Mouse (Mus musculus) thymus, adult 2 months (tissue): ENCODE measurements around the gene BC004004.
"Not testable (repeated sequence)": the region's sequence is repeated elsewhere in the genome, so short reads cannot be mapped to it uniquely, and the experiment has no call there.

Experiments used
- CTCF ChIP-seq: fragments of 200-500 bp; IDR thresholded peaks from 2 replicates; pipeline ENCODE4 v1.5.1; 2012; ENCODE audit warnings: mild to moderate bottlenecking, control low read depth, low read length, moderate library complexity, borderline replicate concordance; ENCODE audit not compliant: control insufficient read depth, poor library complexity, insufficient read depth; ENCODE audit errors: extremely low read depth
- POLR2A ChIP-seq: fragments of 200-500 bp; IDR thresholded peaks from 2 replicates; pipeline ENCODE4 v1.6.1; 2012; ENCODE audit warnings: mild to moderate bottlenecking, low read length, control low read depth, moderate library complexity; ENCODE audit not compliant: control insufficient read depth, poor library complexity, insufficient read depth; ENCODE audit errors: extremely low read depth

DNA sequence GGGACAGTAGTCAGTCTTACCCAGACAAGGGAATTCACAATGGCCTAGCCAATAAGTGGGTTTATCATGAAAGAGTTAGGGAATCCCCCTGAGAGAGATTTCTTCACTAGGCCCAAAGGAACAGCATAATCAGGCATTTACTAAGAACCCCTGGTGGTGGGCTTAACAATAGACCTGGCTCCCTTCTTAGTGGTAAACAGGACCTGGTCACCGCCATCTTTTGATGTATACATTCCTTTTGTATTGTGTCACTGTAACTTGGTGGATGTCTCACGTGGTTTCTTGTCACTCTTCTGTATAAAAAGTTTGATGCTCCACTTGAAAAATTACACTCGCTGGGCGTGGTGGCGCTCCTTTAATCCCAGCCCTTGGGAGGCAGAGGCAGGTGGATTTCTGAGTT, 82.5 kb downstream of the BC004004 start:
- TF ChIP-seq CTCF, POLR2A: not testable (repeated sequence)
